Mouse (Mus musculus): Measurements from ENCODE around the gene Wdr48. TPM values are rescaled to one million over a fixed set of nuclear protein-coding genes. Genes with fewer than 3 reads are reported as not detected.
A peak's percentile ranks its signal among the peaks of the same experiment; 100 is the strongest.

The Wdr48 gene
- 10 to 100 TPM; 27.6 to 29.2 TPM for total RNA-seq (2021)

- intact Hi-C loops (cut with DNase I): loop anchor here (5.0 to 10.0 kb wide), 4 partner anchors 102 to 980 kb away; partner anchors contain the start of gene Myd88
- DNase-seq: peak; percentile 96 to 97
Measured at GRCm38 (mm10) chr9:119894339-119895009, at the start of gene Wdr48. TSS of gene Wdr48 (plus strand) at chr9:119894878.

GRCm38 (mm10) chr9:119847187-119847586 is 47.5 kb upstream of the Wdr48 start:
- intact Hi-C loops (cut with DNase I): no loop called here
- no peak for DNase-seq

GRCm38 (mm10) chr9:119848671-119849070 is 46.0 kb upstream of the Wdr48 start:
- intact Hi-C loops (cut with DNase I): no loop called here
- DNase-seq: no peak

- DNase-seq: no peak
- intact Hi-C loops (cut with DNase I): no loop called here
Measured at GRCm38 (mm10) chr9:119849214-119849613, 45.5 kb upstream of the Wdr48 start.

- no peak for DNase-seq
- intact Hi-C loops (cut with DNase I): no loop called here
Measured at GRCm38 (mm10) chr9:119852347-119853030, 42.2 kb upstream of the Wdr48 start.

GRCm38 (mm10) chr9:119853071-119853846 is 41.4 kb upstream of the Wdr48 start:
- intact Hi-C loops (cut with DNase I): no loop called here

GRCm38 (mm10) chr9:119854170-119854569 is 40.5 kb upstream of the Wdr48 start:
- DNase-seq: no peak
- intact Hi-C loops (cut with DNase I): no loop called here

More at GRCm38 (mm10) chr9:119853071-119853846, 41.4 kb upstream of the Wdr48 start:
- no peak for DNase-seq

GRCm38 (mm10) chr9:119887144-119887901 is 7.4 kb upstream of the Wdr48 start:
- intact Hi-C loops (cut with DNase I): no loop called here
- no peak for DNase-seq

GRCm38 (mm10) chr9:119888843-119889246 is 5.8 kb upstream of the Wdr48 start:
- intact Hi-C loops (cut with DNase I): no loop called here
- DNase-seq: no peak

GRCm38 (mm10) chr9:119889446-119889845 is 5.2 kb upstream of the Wdr48 start:
- intact Hi-C loops (cut with DNase I): no loop called here
- no peak for DNase-seq

- DNase-seq: no peak
- intact Hi-C loops (cut with DNase I): loop anchor here (1.0 to 10.0 kb wide), 5 partner anchors 98 to 976 kb away; no protein-coding TSS in a partner anchor
Measured at GRCm38 (mm10) chr9:119890692-119891091, 4.0 kb upstream of the Wdr48 start.

GRCm38 (mm10) chr9:119893881-119894280 is 797 bp upstream of the Wdr48 start:
- no peak for DNase-seq
- intact Hi-C loops (cut with DNase I): loop anchor here (5.0 to 10.0 kb wide), 3 partner anchors 102 to 979 kb away; no protein-coding TSS in a partner anchor

GRCm38 (mm10) chr9:119895040-119895721 is 503 bp downstream of the Wdr48 start:
- intact Hi-C loops (cut with DNase I): loop anchor here (5.0 to 10.0 kb wide), 3 partner anchors 310 to 980 kb away; partner anchors contain the start of gene Myd88
- DNase-seq: no peak

GRCm38 (mm10) chr9:119899446-119899845 is 4.8 kb downstream of the Wdr48 start:
- no peak for DNase-seq
- intact Hi-C loops (cut with DNase I): loop anchor here (5.0 to 10.0 kb wide), 3 partner anchors 315 to 985 kb away; partner anchors contain the start of gene Myd88

- no peak for DNase-seq
- intact Hi-C loops (cut with DNase I): no loop called here
Measured at GRCm38 (mm10) chr9:119902410-119903151, 7.9 kb downstream of the Wdr48 start.

GRCm38 (mm10) chr9:119908708-119909107 is 14.0 kb downstream of the Wdr48 start:
- DNase-seq: no peak
- intact Hi-C loops (cut with DNase I): no loop called here

- no peak for DNase-seq
- intact Hi-C loops (cut with DNase I): loop anchor here (5.0 kb wide), 2 partner anchors 102 to 162 kb away; no protein-coding TSS in a partner anchor
Measured at GRCm38 (mm10) chr9:119909931-119910330, 15.3 kb downstream of the Wdr48 start.

- intact Hi-C loops (cut with DNase I): loop anchor here (5.0 kb wide), 2 partner anchors 99 to 159 kb away; no protein-coding TSS in a partner anchor
- no peak for DNase-seq
Measured at GRCm38 (mm10) chr9:119913087-119913838, 18.6 kb downstream of the Wdr48 start.

Data from heart, postnatal 36 days (tissue).